28 mouse cellular contexts compared by ENCODE assay signal in genomic region chr10:21891442-21891841, GRCm38 (mm10). TPM values are rescaled to one million over a fixed set of nuclear protein-coding genes. Genes with fewer than 3 reads are reported as not detected.
DNase-seq lines count a peak whose midpoint lies in the region; ATAC-seq lines count a peak whose summit lies in the region.
"Had no signal": no experiment of that assay in that cellular context is flagged by ENCODE, and none has a peak within 500 bp of the region (broad histone marks: within the 10 kb centered on the region; RNA-seq: fewer than 3 reads in every experiment).

No protein-coding gene starts in this region.

- H3K9me3 ChIP-seq in hindbrain, embryonic 16.5 days (ENCODE audit: control insufficient read depth, low read length): no peaks in the 10 kb centered on the region
- H3K9me3 ChIP-seq in hindbrain, embryonic 11.5 days (ENCODE audit: control insufficient read depth, low read length): no peaks in the 10 kb centered on the region
- H3K9me3 ChIP-seq: embryonic facial prominence, embryonic 10.5 days; forebrain, embryonic 15.5 days; G1E; limb, embryonic 10.5 days; liver, embryonic 15.5 days; lung, embryonic 15.5 days; stomach, embryonic 15.5 days had no signal

- 64% methylated on average over 7 of the region's 7 CpGs for WGBS in hindbrain, embryonic 16.5 days
- WGBS in hindbrain, embryonic 11.5 days: 62% methylated on average over 7 of the region's 7 CpGs

- ATAC-seq in hindbrain, embryonic 16.5 days: peak; percentile 49; the same call in 1 of the 2 replicates
- no peak for ATAC-seq in hindbrain, embryonic 11.5 days (ENCODE audit: low FRiP score)
- ATAC-seq: forebrain, embryonic 15.5 days; intestine, embryonic 16.5 days; Patski had no signal

- peaks cover 6% of the 10 kb centered on the region for H3K4me1 ChIP-seq in hindbrain, embryonic 16.5 days (ENCODE audit: control insufficient read depth, insufficient read depth, low read depth, low read length)
- H3K4me1 ChIP-seq in hindbrain, embryonic 11.5 days (replicated peaks; ENCODE audit: control insufficient read depth, insufficient read depth, low read length): no peaks in the 10 kb centered on the region
- H3K4me1 ChIP-seq: forebrain, embryonic 15.5 days; liver, embryonic 15.5 days; lung, embryonic 15.5 days; midbrain, embryonic 10.5 days; stomach, embryonic 15.5 days had no signal

- no peak overlapping the region for H3K4me3 ChIP-seq in hindbrain, embryonic 16.5 days (ENCODE audit: low read length)
- H3K4me3 ChIP-seq in hindbrain, embryonic 11.5 days (ENCODE audit: low read depth, low read length): no peak overlapping the region
- H3K4me3 ChIP-seq: embryonic facial prominence, embryonic 10.5 days; forebrain, embryonic 15.5 days; heart, embryonic 12.5 days; limb, embryonic 10.5 days; liver, embryonic 15.5 days; lung, embryonic 15.5 days; midbrain, embryonic 10.5 days; stomach, embryonic 15.5 days had no signal

- intact Hi-C loops in left cerebral cortex, postnatal 36 days (cut with DNase I): no loop called here

- no peak overlapping the region for H3K27ac ChIP-seq in hindbrain, embryonic 16.5 days (ENCODE audit: low read depth, low read length)
- H3K27ac ChIP-seq in hindbrain, embryonic 11.5 days (ENCODE audit: low read depth, low read length): no peak overlapping the region
- H3K27ac ChIP-seq: embryonic facial prominence, embryonic 10.5 days; forebrain, embryonic 15.5 days; hindbrain, embryonic 14.5 days; limb, embryonic 10.5 days; liver, embryonic 15.5 days; lung, embryonic 15.5 days; macrophage; midbrain, embryonic 10.5 days; stomach, embryonic 15.5 days had no signal

- H3K36me3 ChIP-seq in hindbrain, embryonic 16.5 days (ENCODE audit: control insufficient read depth, insufficient read depth, low read length): no peaks in the 10 kb centered on the region
- H3K36me3 ChIP-seq in hindbrain, embryonic 11.5 days (ENCODE audit: control insufficient read depth, insufficient read depth, low read length): no peaks in the 10 kb centered on the region
- H3K36me3 ChIP-seq: embryonic facial prominence, embryonic 10.5 days; forebrain, embryonic 15.5 days; G1E; heart, embryonic 12.5 days; limb, embryonic 10.5 days; liver, embryonic 15.5 days; lung, embryonic 15.5 days; midbrain, embryonic 10.5 days; stomach, embryonic 15.5 days had no signal

- DNase-seq in hindbrain, embryonic 11.5 days (ENCODE audit: low spot score): no peak
- peak; percentile 96 for DNase-seq in brain, adult 2 months (ENCODE audit: low read depth, low spot score)
- DNase-seq in cerebellum, adult 11-12 months: peak; percentile 92
- peak; percentile 82 to 83 for DNase-seq in cerebellum, postnatal 10 days
- DNase-seq in right cerebral cortex, postnatal 10 days (ENCODE audit: low spot score in 2 of 2): no peak
- no peak for DNase-seq in left cerebral cortex, postnatal 36 days (ENCODE audit: low spot score in 2 of 2)
- DNase-seq: adrenal gland, postnatal 36 days; B cell, adult 2 months; heart, postnatal 10 days; kidney, adult 9 months; kidney, postnatal 14 days; liver; thymus, postnatal 25 days had no signal

- no peak overlapping the region for H3K4me2 ChIP-seq in hindbrain, embryonic 16.5 days (ENCODE audit: low read length)
- no peak overlapping the region for H3K4me2 ChIP-seq in hindbrain, embryonic 11.5 days (replicated peaks; ENCODE audit: low read depth, low read length)
- H3K4me2 ChIP-seq: forebrain, embryonic 15.5 days; heart, embryonic 12.5 days; hindbrain, embryonic 14.5 days; liver, embryonic 15.5 days; lung, embryonic 15.5 days; stomach, embryonic 15.5 days had no signal

- no peak overlapping the region for H3K9ac ChIP-seq in hindbrain, embryonic 16.5 days (ENCODE audit: low read depth, low read length)
- no peak overlapping the region for H3K9ac ChIP-seq in hindbrain, embryonic 11.5 days (ENCODE audit: low read depth, low read length)
- H3K9ac ChIP-seq: forebrain, embryonic 15.5 days; heart, embryonic 12.5 days; hindbrain, embryonic 14.5 days; liver, embryonic 15.5 days; lung, embryonic 15.5 days; stomach, embryonic 15.5 days had no signal

- no peaks in the 10 kb centered on the region for H3K27me3 ChIP-seq in hindbrain, embryonic 16.5 days (replicated peaks; ENCODE audit: control insufficient read depth, insufficient read depth, low read length)
- H3K27me3 ChIP-seq in hindbrain, embryonic 11.5 days (ENCODE audit: control insufficient read depth, insufficient read depth, low read length): peaks cover 2% of the 10 kb centered on the region; the same call in 1 of the 2 replicates
- H3K27me3 ChIP-seq: CH12.LX; forebrain, embryonic 15.5 days; heart, embryonic 12.5 days; liver, embryonic 15.5 days; lung, embryonic 15.5 days; Patski; stomach, embryonic 15.5 days had no signal

RNA-seq across cellular contexts. Expression of gene Sgk1, which starts 9.5 kb away (rescaled TPM):
- 43.5 and 44.4 TPM in 2 replicates for polyA plus RNA-seq in hindbrain, embryonic 16.5 days (2015; fragmentation: Nextera tagmentation; extraction: Ambion mirVana)
- 24.6 and 25.6 TPM in 2 replicates for polyA plus RNA-seq in hindbrain, embryonic 11.5 days (2014; fragmentation: Nextera tagmentation; extraction: Ambion mirVana)
- 100 to 1,000 TPM in 1 of 2 experiments, 10 to 100 TPM in 1; 71.3 to 111 TPM for total RNA-seq in left cerebral cortex, postnatal 36 days (2021)

Comparison
In these comparisons a context has a peak if more than half of its experiments do, and no peak if none do; other contexts are left out.
1. DNase-seq: peak in brain, adult 2 months (single experiment), cerebellum, adult 11-12 months (single experiment) and cerebellum, postnatal 10 days (2 of 2); none in hindbrain, embryonic 11.5 days (single experiment), right cerebral cortex, postnatal 10 days (0 of 2) and left cerebral cortex, postnatal 36 days (0 of 2).